Mouse (Mus musculus) layer of hippocampus, postnatal 10 days (tissue): ENCODE data around the gene Gm47985. TPM values are rescaled to one million over a fixed set of nuclear protein-coding genes. Genes with fewer than 3 reads are reported as not detected.
"Not testable (repeated sequence)": the region's sequence is repeated elsewhere in the genome, so short reads cannot be mapped to it uniquely, and the experiment has no call there.

Experiments used
- DNase-seq, 2 experiments: peaks; one replicate each; pipeline ENCODE4 v3.0.0; 2021; ENCODE audit warnings: low spot score in 2 of 2
- long read RNA-seq: library from polyadenylated mRNA; stranded (forward); transcript quantifications from one replicate; pipeline ENCODE4 v2.0.0, GENCODE M21; 2023
- total RNA-seq, 2 experiments: library from RNA; stranded (reverse); gene quantifications; 2 replicates each; pipeline ENCODE4 v1.2.3; 2021

The Gm47985 gene
- total RNA-seq, result not detected
- long read RNA-seq, result 0 reads

DNA sequence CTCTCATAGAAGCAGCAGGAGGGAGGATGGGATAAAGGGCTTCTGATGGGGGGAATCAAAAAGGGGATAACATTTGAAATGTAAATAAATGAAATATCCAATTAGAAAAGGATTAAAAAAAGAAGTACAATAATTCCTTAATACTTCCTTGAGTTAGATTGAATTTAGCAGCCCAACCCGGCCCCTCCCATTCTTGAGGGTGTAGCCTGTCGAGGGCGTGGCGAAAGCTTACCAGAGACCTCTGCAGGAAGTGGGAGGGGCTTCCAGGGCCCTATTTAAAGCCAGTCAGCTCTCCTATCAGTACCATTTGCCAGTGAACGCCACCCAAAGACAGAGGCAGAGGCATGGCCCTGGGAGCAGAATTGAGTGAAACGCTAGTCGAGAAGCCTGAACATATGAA lies at the start of gene Gm47985:
Gene Gm47985, plus strand, starts transcription at position 272 of the 400 bp plus-strand sequence.
- not testable (repeated sequence) for DNase-seq

DNA sequence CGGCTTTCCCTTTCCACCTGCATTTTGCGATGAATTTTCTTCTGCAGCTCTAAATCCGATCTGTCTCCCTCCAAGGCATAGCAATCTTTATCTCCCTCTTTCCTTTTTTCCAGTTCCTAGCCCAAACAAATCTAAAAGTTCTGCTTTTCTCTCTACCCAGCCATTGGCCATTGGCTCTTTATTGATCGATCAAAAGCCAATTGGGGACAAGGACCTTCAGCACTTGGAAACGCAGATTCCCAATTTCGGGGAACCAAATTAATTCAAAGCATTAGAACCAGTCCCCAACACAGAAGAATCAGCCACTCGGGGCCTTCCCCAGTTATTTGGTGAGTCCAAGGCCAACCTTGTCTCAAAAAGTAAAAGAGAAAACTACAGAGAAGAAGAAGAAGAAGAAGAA lies 49.7 kb upstream of the Gm47985 start:
- DNase-seq, result no peak

DNA sequence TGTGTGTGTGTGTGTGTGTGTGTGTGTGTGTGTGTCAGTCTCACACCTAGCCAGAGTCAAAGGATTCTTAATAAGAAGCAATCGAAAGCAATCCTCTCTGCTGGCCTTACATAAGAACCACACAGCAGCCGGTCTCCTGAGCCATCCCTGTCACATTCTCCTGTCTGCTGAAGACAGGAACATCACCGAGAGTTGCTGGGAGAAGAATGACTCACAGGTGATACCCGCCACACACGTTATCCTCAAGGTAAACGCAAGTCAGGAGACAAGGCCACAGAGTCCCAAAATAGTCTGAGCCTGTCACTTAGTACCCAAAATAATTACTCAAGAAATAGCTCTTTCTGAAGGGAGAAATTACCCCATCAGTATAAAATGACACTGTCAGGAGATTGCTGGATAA lies 43.9 kb upstream of the Gm47985 start:
- DNase-seq, result no peak

DNA sequence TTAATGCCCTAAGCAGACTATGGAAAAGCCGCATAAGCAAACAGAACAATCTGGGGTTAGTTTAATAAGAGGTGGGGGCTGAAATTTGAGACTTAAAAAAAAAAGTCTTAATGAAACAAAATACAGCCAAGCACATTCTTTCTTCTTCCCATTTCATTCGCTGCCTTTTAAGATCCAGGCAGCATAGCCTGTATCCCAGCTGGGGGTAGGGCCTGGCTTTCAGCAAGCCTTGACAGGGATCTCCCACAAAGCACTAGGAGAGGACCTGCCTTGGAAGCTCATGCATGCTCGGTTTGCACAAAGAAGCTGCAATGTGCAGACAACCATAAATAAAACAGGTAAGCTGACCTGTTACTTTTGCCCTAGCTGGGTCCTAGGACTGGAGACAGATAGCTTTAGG lies 41.4 kb upstream of the Gm47985 start:
- no peak for DNase-seq

DNA sequence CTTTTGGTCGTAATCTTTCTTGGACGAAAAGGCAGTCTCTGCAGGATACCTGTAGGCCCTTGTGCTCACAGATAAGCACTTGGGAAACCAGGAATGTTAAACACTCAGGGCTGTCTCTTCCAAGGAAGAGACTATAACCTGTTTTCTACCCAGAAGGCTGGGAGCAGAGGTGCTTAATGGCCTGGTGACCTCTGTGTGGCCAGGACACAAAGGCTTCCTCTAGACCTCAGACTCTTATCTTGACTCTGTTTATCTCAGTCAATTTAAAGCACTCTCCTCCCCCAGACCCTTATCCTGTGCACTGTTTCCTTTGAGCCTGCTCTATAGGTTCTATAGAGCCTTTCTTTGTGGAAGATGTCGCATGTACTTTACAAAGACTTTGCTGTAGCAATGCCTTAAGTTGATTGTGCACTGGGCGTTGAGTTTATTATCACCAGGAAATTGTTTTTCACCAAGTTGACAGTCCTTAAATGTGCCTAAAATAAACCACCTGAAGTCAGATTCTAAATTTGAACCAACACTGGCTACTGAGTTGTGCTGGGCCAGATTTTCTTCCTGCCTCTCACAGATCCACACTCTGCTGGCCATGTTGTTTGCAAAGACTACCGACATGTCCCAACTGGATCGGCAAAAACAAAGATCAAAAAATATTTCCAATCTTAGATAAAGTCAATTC lies 37.7 kb upstream of the Gm47985 start:
- no peak for DNase-seq

DNA sequence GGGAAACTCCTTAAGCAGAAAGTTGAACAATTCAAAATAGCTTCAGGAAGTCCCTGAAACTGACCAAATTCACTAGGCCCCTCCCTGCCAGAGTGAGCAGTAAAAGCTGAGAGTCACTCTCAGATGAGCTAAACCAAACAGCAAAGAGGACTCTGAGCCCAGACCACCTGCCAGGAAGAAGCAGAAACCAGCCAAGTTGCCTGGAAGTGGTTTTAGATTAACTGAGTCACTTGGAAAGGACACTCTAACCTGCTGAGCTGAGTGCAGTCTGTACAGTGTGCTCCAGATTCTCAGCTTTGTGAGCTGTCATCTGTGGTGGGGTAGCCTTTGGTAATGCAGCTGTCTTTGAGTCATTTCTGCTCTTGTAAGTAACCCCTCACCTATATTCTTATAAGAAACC lies 34.5 kb upstream of the Gm47985 start:
- DNase-seq, result no peak

DNA sequence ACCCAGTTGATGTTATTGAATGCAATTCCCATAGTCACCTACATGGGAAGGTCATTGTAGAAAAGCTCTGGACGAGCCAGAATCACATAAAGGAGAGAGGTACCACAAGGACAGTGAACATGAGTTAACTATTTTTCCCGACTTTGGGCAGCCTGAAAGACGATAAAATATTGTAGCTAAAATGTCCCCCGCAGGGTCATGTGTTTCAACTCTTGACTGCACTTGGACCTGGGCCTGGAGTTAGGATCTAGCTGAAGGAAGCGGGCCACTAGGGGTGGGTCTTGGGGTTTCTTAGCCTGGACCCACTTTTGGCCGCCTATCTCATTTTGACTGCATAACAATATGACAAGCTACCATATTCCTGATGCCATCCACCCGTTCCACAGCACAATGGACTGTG lies 32.1 kb upstream of the Gm47985 start:
- no peak for DNase-seq

DNA sequence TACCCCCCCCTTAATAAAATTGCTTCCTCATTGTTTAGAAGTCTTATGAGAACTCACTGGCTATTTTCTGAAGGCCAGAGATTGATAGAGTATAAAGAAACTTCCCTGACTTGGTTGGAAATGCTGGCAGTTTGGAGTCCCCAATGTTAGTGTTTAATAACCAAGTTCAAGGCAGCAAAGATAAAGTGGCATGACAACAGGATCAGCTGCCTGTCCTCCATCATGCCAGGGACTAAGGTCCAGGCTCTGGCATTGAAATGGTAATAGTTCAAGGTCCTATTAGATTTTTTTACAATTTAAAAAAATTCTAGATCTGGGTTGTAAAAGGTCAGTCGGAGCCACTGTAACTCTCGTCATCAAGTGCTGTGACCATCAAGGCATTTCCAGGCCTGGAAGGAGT lies 31.2 kb upstream of the Gm47985 start:
- DNase-seq, result no peak

DNA sequence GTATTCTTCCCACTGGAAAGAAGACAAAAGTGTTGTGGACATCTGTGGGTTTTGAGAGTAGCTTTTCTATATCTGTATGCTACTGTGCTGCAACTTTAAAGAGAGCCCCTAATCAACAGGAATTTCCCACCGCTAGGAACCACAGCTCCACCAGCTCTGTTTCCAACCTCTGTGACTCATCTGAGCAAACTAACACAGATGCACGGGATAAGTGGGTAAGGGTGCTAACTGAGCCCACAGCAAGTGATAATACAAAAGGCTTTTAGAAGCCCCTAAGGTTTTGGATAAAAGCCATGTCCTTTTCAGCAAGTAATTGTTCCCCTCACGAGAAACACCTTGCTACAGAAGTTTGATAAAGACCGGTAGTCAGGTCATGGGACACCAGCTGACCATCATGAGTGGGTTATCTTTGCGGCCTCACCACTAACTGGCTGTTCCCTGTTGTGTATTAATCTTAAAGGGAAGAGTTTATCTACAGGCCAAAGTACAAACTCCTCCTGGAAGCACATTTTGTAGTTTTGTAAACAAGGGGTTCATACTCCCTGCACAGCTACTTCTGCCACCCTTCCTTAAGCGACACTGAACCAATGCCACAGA lies 29.2 kb upstream of the Gm47985 start:
- DNase-seq, result no peak

DNA sequence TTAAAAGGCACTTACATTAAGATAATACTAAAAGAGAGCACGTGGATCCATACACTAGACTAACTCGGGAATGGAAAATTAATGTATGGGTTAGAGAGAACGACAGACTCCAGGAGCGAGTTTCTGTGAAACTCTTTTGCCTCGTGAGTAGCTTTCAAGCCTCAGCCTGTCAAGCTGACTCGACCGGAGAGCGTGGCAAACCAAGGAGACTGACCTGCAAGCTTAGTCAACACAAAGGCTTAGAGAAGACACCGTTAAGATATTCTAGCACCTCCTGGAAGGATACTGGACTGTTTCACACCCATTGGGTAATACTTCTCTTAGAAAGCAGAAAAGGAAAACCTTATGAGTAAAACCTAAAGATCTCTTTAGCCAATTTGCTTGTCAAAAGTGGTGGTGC lies 28.2 kb upstream of the Gm47985 start:
- DNase-seq, result not testable (repeated sequence)

DNA sequence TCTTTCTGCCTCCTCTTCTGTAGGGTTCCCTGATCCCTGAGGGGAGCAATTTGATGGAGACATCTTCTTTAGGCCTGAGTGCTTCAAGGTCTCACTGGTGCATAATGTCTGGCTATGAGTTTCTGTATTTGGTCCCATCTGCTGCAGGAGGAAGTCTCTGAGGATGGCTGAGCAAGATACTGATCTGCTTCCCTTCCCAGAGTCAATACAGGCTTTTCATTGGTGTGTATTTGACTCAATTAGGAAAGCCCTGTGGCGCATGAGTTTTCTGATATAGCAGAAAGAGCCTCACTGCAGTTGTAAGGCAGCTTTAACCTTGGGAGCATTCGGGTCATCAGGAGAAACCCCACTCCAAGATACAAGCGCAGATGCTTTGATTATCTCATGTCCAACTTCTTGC lies 26.2 kb upstream of the Gm47985 start:
- no peak for DNase-seq

DNA sequence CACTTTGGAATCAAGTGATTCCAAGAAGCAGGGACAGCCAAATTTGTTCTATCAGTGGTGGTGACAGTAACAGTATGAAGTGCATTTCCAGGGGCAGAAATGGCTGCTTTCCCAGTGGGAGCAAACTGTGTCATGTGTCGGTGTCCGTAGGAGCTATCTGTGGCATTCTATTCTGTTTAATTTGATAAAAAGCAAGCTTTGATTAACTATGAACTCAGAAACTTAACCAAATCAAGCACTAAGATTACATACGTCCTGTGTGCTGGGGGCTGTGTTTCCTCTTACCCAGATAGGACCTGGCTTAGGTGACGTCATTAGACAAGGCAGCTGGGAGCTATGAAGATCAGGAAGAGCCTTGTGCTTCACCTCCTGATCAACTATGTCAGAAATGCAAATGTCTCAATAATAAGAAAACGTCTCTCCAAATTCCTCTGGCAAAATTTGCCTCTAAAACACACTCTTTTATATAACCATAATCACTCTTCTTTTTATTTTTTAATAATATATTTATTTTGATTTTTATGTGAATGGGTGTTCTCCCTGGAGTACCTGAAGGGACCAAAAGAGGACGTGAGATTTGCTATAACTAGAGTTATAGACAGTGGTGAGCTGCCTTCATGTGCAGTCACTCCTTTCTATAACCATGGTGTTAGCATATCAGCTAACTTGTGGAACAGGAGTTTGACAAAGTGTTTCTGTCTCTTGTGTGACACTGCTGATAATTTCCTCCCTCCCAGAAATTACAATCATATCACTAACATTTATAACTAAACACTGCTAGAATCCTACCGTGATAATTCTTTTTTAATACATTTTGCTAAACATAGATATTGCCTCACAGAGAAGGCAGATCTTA lies 25.3 kb upstream of the Gm47985 start:
- DNase-seq, result no peak

DNA sequence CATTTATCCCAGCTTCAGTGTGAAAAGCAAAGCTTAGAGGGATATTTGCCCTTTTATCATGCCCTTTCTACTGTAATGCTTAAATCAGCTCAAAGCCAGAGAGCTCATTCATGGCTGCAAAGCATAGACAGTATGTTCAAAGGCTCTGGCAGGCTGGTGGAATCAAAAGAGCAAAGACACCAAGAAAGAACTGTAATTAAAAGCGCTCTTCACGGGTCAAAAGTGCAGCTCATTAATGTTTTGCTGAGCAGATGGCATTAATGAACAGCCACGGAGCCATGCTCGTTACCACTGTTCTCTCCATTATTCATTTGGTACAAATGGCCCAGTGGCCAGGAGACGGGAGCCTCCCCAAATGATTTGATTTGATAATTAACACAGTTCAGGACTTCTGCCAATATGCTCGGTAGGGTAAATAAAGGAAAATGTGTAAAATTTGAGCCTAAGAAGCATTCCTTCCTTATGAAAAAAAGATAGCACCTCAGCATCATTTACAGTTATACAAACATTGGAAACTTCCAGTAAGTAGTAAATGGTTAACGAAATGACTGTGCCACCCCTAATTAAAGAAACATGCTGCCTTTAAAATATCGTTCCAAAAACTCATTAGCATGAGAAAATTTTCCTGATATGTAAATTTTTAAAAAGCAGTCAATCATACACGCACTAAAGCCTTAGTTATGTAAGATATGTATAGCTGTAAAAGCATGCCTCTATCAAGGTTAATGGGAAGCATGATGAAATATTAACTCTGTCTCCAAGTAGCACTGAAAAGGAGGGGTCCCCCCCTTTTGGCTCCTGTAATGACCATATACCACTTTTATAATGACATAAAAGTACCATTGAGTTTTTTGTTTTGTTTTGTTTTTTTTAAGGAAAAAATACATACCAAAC lies 24.1 kb upstream of the Gm47985 start:
- no peak for DNase-seq

DNA sequence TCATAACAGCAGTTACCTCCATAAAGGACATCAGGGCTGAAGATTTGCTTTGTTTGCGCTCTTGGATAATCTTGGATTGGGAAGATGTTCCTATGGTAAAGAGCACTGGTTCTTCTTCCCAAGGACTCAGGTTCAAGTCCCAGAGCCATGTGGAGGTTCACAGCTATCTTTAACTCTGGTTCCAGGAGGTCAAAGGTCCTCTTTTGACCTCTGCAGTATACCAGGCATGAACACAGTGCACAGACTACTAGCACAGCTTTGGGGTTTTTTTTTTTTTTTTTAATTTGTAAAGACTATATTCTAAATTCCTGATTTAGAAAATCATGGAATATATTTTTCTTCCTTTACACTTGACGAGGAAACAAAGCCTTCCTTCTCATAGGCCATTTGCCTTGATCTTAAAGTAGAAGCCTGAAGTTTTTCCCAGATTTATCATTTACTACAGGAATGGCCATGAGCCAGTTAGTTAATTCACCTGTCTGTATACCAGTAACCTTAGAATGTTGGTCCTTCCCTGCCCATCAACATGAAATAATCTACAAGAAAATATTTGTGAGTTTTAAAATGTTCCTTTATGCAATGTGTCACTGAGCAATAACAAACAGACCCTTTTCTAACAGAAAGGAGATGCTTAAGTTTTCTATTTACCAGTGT lies 23.4 kb upstream of the Gm47985 start:
- no peak for DNase-seq

DNA sequence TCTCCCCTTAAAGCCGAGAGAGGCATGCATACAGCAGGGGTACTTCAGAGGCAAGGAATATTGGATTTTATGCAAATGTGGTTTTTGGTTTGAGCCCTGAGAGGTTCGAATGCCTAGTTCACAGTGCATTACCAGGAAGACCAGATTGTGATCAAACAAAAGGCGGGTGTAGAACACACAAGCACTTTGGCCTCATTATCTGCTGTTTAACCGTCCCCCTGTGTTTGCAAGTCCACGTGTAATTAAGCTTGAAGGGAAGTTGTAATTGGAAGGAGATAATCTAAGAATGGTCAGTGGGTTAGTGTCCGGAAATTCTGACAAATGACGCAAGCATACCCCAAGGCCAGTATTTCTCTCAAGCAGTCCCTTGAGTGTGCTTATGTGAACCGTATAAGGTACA lies 16.3 kb upstream of the Gm47985 start:
- no peak for DNase-seq

DNA sequence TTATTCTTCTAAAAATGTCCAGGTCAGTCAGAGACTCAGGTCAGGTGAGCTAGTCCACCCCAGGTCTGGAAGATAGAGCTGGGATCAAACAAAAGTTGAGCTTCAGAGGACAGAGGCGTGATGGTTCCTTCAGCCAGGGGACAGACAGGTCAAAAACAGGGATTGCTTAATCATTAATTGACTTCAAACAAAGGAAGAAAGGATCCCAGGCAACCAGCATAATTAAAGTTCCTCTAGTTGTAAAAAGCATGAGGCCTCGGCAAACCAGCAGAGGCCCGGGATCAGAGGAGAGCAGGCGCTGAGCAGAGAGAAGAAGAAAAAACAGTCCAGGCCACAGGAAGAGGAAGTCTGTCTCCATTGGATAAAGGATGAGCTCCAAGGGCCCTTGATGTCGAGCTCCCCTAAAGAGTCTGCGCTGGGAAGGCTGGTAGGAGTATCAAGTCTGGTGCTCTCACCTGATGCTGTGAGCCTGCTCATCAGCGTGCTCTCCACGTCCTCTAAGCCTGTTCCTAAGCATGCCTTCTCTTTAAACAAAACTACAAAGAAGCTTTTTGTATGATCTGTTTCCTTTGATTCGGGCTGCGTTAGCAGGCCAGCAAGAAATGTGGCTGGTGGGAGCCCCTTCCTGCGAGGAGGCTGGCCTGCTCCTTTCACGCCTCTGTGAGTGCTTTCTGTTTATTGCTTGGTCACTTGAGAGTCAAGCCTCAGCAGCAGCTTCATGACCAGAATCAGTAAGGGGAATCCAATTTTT lies 14.9 kb upstream of the Gm47985 start:
- DNase-seq, result peak; percentile 14 to 34

DNA sequence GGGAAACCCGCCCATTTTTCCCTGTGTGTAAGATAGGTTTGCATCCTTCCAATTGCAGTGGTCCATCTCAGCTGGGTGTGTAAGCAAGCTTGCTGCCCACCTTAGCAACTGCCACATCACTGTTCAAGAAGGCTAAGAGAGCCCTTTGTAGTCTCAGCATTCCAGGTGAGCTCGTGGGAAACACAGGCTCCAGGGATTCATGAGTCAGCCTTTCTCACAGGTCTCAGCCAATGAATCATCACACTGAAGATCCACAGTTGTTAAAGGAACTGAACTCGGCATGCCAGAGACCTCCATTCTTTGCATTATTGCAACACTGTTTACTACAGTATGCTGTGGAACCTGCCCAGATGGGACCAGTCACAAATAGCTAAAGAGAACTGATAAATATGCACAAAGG lies 13.7 kb upstream of the Gm47985 start:
- no peak for DNase-seq

DNA sequence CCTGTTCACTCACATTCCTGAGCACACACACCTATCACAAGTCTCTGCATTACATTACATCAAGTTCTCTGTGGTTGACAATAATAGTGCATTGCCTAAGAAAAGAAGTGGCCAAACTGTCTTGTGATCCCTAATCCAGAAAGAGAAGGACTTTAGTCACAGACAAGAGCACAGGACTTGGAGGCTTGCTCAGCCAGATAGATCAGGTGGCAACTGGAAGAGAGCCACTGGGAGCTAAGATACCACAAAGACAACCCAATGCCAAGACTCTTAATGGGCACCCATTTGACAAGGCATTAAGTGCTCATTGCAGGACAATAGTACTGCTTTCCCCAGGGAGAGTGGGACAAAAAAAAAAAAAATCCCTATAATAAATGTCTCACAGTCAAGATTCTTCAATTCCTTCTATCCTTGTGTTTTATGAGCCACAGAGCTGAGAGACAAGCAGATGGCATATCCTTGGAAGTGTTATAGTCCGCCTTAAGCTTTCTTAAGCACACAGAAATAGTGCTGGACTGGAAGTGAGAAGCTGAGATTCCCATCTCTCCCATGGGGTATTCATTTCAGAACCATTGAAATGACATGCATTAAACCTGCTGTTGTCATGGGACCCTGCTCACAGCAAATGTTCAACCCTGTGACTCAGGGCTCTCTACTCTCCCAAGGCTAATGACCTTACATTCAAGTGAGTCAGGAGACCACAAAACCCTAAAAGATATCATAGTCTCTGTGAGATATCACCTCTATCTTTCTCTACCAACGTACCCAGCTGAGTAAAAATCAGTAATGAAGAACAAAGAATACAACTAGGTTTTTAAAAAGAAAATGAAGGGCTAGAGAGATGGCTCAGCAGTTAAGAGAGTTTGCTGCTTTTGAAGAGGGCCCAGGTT lies 10.5 kb upstream of the Gm47985 start:
- DNase-seq, result no peak
